Mouse (Mus musculus) neural tube, embryonic 15.5 days (tissue): ENCODE data around the gene Fbxl17. TPM values are rescaled to one million over a fixed set of nuclear protein-coding genes. Genes with fewer than 3 reads are reported as not detected.

Experiments used
- ATAC-seq: fragments of 200-750 bp; cut with Nextera tagmentation; 2 replicates; pipeline ENCODE4 v1.8.0; 2017; ENCODE audit warnings: mild to moderate bottlenecking, moderate TSS enrichment, moderate library complexity; ENCODE audit not compliant: low FRiP score
- H3K27ac ChIP-seq: fragments of 300-500 bp; sonication (generic); replicated peaks from 2 replicates; pipeline ENCODE4 v1.5.1; 2015; ENCODE audit warnings: mild to moderate bottlenecking, inconsistent platforms
- H3K27me3 ChIP-seq: fragments of 300-500 bp; sonication (generic); replicated peaks from 2 replicates; pipeline ENCODE4 v1.6.1; 2015; ENCODE audit warnings: inconsistent platforms
- H3K36me3 ChIP-seq: fragments of 300-500 bp; sonication (generic); 2 replicates; pipeline ENCODE4 v1.6.1; 2015; ENCODE audit warnings: inconsistent platforms
- H3K4me1 ChIP-seq: fragments of 300-500 bp; sonication (generic); 2 replicates; pipeline ENCODE4 v1.6.1; 2015; ENCODE audit warnings: inconsistent platforms
- H3K4me2 ChIP-seq: fragments of 300-500 bp; sonication (generic); 2 replicates; pipeline ENCODE4 v1.6.1; 2015; ENCODE audit warnings: inconsistent platforms, mild to moderate bottlenecking, moderate library complexity
- H3K4me3 ChIP-seq: fragments of 300-500 bp; sonication (generic); replicated peaks from 2 replicates; pipeline ENCODE4 v1.5.1; 2015; ENCODE audit warnings: mild to moderate bottlenecking, inconsistent platforms
- H3K9ac ChIP-seq: fragments of 300-500 bp; sonication (generic); replicated peaks from 2 replicates; pipeline ENCODE4 v1.6.1; 2015; ENCODE audit warnings: mild to moderate bottlenecking, inconsistent platforms
- H3K9me3 ChIP-seq: fragments of 300-500 bp; sonication (generic); replicated peaks from 2 replicates; pipeline ENCODE4 v1.6.1; 2016; ENCODE audit warnings: inconsistent platforms
- WGBS: fragments of 180-500 bp; shearing (Covaris S2); methylation state at CpG from one replicate; pipeline ENCODE4 v1.1.7; 2015; ENCODE audit warnings: mixed read lengths; 5-methylcytosine and 5-hydroxymethylcytosine counted together
- polyA plus RNA-seq: library from polyadenylated mRNA; unstranded; fragments of >200 nt; fragmentation: Nextera tagmentation; extraction: Ambion mirVana; gene quantifications from 2 replicates; pipeline ENCODE4 v1.2.1, GENCODE M21; 2015

The Fbxl17 gene
- polyA plus RNA-seq, 1 experiment from 2014 or later = 12.1 TPM

DNA sequence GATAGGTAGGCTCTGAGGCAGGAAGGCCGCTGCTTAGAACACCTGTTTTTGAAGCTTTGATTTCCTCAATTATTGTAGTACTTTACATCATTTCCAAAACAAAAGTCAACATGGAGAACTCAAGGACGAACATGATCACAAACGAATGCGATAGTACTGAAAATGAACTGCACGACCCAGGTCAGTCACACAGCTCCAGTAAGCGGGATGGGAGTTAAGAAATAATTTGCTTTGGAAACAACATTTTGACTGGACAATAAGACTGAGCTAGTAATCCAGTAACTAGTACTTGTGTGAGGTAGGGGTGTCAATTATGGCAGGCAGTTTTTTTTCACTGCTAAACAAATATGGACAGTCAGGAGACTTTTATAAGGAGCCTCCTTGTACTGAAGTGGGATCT lies 414.6 kb downstream of the Fbxl17 start:
- H3K9ac ChIP-seq = no peak overlapping the region
- H3K4me2 ChIP-seq = no peak overlapping the region
- 97% methylated on average over 6 of the region's 6 CpGs for WGBS
- H3K4me3 ChIP-seq = no peak overlapping the region
- 0 out of 2 replicates have a peak, but pooled peaks cover 4% of the 10 kb centered on the region for H3K9me3 ChIP-seq
- no peaks in the 10 kb centered on the region for H3K36me3 ChIP-seq
- 0 out of 2 replicates have a peak, but pooled peaks cover 3% of the 10 kb centered on the region for H3K4me1 ChIP-seq
- no peaks in the 10 kb centered on the region for H3K27me3 ChIP-seq
- no peak for ATAC-seq
- H3K27ac ChIP-seq = no peak overlapping the region

- Histone ChIP-seq H3K36me3 (no peaks in the 10 kb centered on the region), H3K9me3 (no peaks in the 10 kb centered on the region), H3K4me2 (no peak overlapping the region), H3K27me3 (no peaks in the 10 kb centered on the region), H3K9ac (no peak overlapping the region), H3K27ac (no peak overlapping the region), H3K4me1 (peaks cover 29% of the 10 kb centered on the region), H3K4me3 (no peak overlapping the region)
- ATAC-seq = no peak
- WGBS = 55% methylated on average over 5 of the region's 5 CpGs
Observed at GRCm38 (mm10) chr17:63079087-63079486, 420.7 kb downstream of the Fbxl17 start.

DNA sequence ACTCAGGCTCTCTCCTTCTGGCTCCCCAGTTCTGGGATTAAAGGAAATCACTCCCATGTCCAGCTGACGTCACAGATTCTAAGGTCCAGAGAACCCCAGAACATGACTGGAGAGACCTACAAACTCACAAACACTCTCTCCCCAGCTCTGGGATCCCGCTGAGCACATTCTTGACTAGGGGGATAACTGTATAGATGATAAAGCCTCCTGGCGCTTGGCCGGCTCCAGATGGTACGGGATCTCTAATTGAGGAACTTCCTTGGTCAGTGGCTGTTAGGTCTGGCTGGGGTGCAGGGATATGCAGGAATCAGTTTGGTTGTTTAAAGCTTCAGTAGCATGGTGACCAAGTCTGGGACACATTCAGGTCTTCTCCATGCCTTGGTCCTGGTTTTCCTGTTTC lies 422.3 kb downstream of the Fbxl17 start:
- Histone ChIP-seq H3K4me1 (peaks cover 32% of the 10 kb centered on the region), H3K27ac (no peak overlapping the region), H3K36me3 (no peaks in the 10 kb centered on the region), H3K4me2 (no peak overlapping the region), H3K9ac (no peak overlapping the region), H3K9me3 (no peaks in the 10 kb centered on the region), H3K4me3 (no peak overlapping the region), H3K27me3 (no peaks in the 10 kb centered on the region)
- ATAC-seq = no peak
- WGBS = 73% methylated on average over 5 of the region's 5 CpGs

GRCm38 (mm10) chr17:63076661-63077060 lies 423.2 kb downstream of the Fbxl17 start:
- Histone ChIP-seq H3K4me1 (peaks cover 32% of the 10 kb centered on the region), H3K4me3 (no peak overlapping the region), H3K27me3 (no peaks in the 10 kb centered on the region), H3K9ac (no peak overlapping the region), H3K36me3 (no peaks in the 10 kb centered on the region), H3K27ac (no peak overlapping the region), H3K4me2 (no peak overlapping the region), H3K9me3 (no peaks in the 10 kb centered on the region)
- 38% methylated on average over 8 of the region's 8 CpGs for WGBS
- ATAC-seq = no peak

DNA sequence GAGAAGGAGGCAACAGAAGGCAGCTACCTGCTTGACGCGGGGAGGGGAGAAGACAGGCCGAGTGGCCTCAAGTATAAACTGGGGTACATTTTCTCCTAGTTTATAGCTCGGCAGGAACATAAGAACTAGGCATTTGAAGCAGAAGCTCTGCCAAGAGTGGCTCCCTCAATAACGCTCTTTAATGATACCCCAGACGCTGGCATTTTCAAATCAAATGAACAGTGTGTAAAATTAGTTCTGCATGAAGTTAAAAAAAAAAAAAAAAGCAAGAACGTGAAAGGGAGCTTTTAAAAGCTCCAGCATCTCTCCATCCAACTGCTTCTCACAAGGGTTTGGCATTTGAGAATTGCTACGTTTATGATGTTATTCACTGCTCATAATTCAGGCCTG lies 423.8 kb downstream of the Fbxl17 start:
- H3K36me3 ChIP-seq = no peaks in the 10 kb centered on the region
- no peak for ATAC-seq
- no peaks in the 10 kb centered on the region for H3K27me3 ChIP-seq
- WGBS = 24% methylated on average over 8 of the region's 8 CpGs
- H3K4me3 ChIP-seq = no peak overlapping the region
- H3K4me2 ChIP-seq = no peak overlapping the region
- H3K4me1 ChIP-seq = peaks cover 33% of the 10 kb centered on the region
- H3K9me3 ChIP-seq = no peaks in the 10 kb centered on the region
- H3K27ac ChIP-seq = 0 out of 2 replicates have a peak overlapping the region, but pooled peaks have one; percentile 51
- no peak overlapping the region for H3K9ac ChIP-seq

DNA sequence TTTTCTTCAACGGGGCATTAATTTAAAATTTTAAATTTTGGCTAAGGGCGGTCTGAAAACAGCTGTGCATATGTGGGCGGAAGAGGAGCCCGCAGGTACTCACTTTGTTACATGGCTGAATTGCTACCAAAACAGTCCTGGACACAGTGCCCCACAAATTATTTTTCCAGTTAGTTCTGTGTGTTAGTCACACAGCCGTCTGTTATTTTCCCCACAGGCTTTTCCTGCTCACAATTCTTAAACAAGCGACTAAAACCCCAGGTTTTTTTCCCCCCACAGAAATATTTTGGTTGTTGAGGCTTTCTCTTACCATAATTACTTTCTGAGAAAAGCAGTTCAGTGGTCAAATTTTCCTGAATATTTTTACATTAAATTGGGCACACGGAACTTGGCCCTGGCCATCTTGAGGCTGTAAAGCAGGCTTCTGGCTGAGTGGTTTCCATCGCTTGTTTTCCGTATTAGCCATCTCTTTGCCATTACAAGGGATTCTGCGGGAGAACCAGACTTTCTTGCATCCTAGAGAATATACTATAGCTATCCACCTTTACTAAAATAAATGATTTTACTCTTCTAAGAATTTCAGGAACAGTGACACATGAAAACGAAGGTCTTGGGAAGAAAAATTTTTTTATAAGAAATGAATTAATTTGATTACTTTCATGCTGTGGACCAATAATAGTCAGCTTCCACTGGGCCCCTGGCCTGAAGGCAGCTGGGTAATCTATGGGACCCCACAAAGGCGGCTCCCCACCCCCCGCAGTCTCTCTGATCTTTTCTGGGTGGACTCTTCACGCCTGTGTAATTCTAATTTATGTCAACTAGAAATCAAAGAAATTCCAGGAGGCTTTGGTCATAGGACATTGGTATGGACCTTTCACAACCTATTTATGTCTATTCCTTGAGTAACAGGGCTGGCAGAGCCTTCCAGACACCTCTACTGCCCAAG lies 424.5 kb downstream of the Fbxl17 start:
- Histone ChIP-seq H3K9ac (no peak overlapping the region), H3K27me3 (no peaks in the 10 kb centered on the region), H3K27ac (0 out of 2 replicates have a peak overlapping the region, but pooled peaks have one; percentile 51), H3K4me3 (no peak overlapping the region), H3K4me1 (peaks cover 35% of the 10 kb centered on the region), H3K4me2 (no peak overlapping the region), H3K9me3 (no peaks in the 10 kb centered on the region), H3K36me3 (no peaks in the 10 kb centered on the region)
- 41% methylated on average over 14 of the region's 14 CpGs for WGBS
- no peak for ATAC-seq

DNA sequence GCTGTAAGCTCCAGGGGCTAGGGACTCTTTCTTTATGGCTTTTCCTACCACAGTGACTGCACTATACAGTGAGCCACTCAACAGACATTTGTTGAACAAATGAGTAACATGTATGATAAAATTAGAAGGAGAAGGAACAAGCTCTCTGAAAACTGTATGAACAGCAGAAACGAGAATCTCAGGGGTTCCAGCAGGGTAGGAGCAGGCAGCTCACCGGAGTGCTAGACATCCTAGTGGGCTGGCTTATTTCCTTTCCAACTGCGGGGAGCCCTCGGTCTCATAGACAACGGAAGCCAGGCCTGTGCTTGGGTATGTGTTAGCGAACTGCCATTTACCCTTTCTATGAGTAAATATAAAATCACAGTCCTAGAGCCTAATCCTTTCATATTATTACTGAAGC lies 426.5 kb downstream of the Fbxl17 start:
- Histone ChIP-seq H3K4me3 (no peak overlapping the region), H3K27me3 (no peaks in the 10 kb centered on the region), H3K9me3 (no peaks in the 10 kb centered on the region), H3K4me2 (no peak overlapping the region), H3K4me1 (peaks cover 34% of the 10 kb centered on the region), H3K36me3 (no peaks in the 10 kb centered on the region), H3K9ac (no peak overlapping the region), H3K27ac (no peak overlapping the region)
- ATAC-seq = no peak
- WGBS = 70% methylated on average over 6 of the region's 6 CpGs

GRCm38 (mm10) chr17:63071134-63071923 lies 428.5 kb downstream of the Fbxl17 start:
- Histone ChIP-seq H3K27ac (no peak overlapping the region), H3K36me3 (no peaks in the 10 kb centered on the region), H3K4me3 (no peak overlapping the region), H3K9ac (no peak overlapping the region), H3K9me3 (no peaks in the 10 kb centered on the region), H3K4me1 (peaks cover 29% of the 10 kb centered on the region), H3K4me2 (no peak overlapping the region), H3K27me3 (no peaks in the 10 kb centered on the region)
- 66% methylated on average over 15 of the region's 15 CpGs for WGBS
- ATAC-seq = no peak

- H3K4me2 ChIP-seq = no peak overlapping the region
- WGBS = 21% methylated on average over 5 of the region's 5 CpGs
- H3K36me3 ChIP-seq = no peaks in the 10 kb centered on the region
- no peaks in the 10 kb centered on the region for H3K9me3 ChIP-seq
- H3K4me1 ChIP-seq = peaks cover 18% of the 10 kb centered on the region
- H3K27me3 ChIP-seq = no peaks in the 10 kb centered on the region
- no peak overlapping the region for H3K4me3 ChIP-seq
- no peak overlapping the region for H3K27ac ChIP-seq
- ATAC-seq = no peak
- no peak overlapping the region for H3K9ac ChIP-seq
Observed at GRCm38 (mm10) chr17:63070161-63070761, 429.6 kb downstream of the Fbxl17 start.

DNA sequence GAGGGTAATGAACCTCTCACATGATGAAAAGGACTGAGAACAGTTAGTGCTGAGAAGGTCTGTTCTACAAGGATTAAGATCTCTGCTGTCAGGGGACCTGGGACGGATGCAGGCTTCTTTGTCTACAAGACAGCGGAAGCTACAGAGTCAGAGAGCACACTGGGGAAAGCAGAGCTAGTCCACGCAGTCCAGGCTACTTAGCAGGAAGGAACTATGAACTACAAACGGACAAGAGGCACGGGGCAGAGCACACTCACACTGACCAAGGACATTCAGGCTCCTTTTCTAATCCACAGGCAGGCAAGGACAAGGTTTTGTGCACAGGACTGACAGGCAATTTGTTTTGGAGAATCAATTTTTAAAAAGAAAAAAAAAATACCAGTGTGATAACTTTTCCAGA lies 437.0 kb downstream of the Fbxl17 start:
- H3K9me3 ChIP-seq = no peaks in the 10 kb centered on the region
- H3K9ac ChIP-seq = no peak overlapping the region
- H3K4me2 ChIP-seq = no peak overlapping the region
- H3K4me3 ChIP-seq = no peak overlapping the region
- H3K4me1 ChIP-seq = peaks cover 5% of the 10 kb centered on the region; the same call in 1 of the 2 replicates
- H3K27me3 ChIP-seq = no peaks in the 10 kb centered on the region
- ATAC-seq = no peak
- H3K36me3 ChIP-seq = no peaks in the 10 kb centered on the region
- no peak overlapping the region for H3K27ac ChIP-seq
- WGBS = 59% methylated on average over 5 of the region's 5 CpGs

DNA sequence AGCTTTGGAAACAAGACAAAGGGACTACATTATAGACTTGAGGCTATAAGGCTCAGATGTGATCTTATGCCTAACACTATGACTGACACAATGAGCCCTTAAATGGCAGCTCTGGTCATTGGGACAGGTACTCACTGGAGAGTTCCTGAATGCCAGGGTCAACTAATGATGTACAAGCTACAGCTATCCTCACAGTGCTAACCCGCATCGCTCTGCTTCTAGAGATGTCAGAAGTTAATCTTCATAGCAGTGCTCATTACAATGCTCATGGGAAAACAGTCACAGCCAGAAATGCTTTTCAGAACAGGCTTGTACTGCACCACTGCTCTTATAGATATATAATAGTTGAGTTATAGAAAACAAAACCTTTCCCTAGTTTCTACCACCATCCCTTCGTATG lies 438.0 kb downstream of the Fbxl17 start:
- Histone ChIP-seq H3K9me3 (no peaks in the 10 kb centered on the region), H3K4me2 (no peak overlapping the region), H3K4me1 (peaks cover 8% of the 10 kb centered on the region; the same call in 1 of the 2 replicates), H3K27ac (no peak overlapping the region), H3K36me3 (no peaks in the 10 kb centered on the region), H3K27me3 (no peaks in the 10 kb centered on the region), H3K9ac (no peak overlapping the region), H3K4me3 (no peak overlapping the region)
- 53% methylated on average over 3 of the region's 3 CpGs for WGBS
- no peak for ATAC-seq
